ENCODE assay signal across 8 mouse cellular contexts in genomic region chr5:137131490-137131889, GRCm38 (mm10). TPM values are rescaled to one million over a fixed set of nuclear protein-coding genes. Genes with fewer than 3 reads are reported as not detected.
A peak's percentile ranks its signal among the peaks of the same experiment; 100 is the strongest.
DNase-seq lines count a peak whose midpoint lies in the region; ATAC-seq lines count a peak whose summit lies in the region.

No protein-coding gene starts in this region.

- H3K4me1 ChIP-seq in heart, embryonic 10.5 days, result peaks cover 11% of the 10 kb centered on the region
- H3K4me1 ChIP-seq in kidney, embryonic 14.5 days (ENCODE audit: control insufficient read depth, insufficient read depth, low read length), result no peaks in the 10 kb centered on the region

- H3K4me2 ChIP-seq in kidney, embryonic 14.5 days (replicated peaks; ENCODE audit: low read depth, low read length), result no peak overlapping the region

- peak; percentile 52 for DNase-seq in heart, adult 8-10 months (ENCODE audit: low spot score)
- DNase-seq in heart, embryonic 10.5 days (ENCODE audit: low spot score), result no peak
- DNase-seq in CD4-positive, CD25-positive, alpha-beta regulatory T cell, adult 2 months (ENCODE audit: low read depth, low spot score), result peak; percentile 76
- peak; percentile 81 for DNase-seq in adrenal gland, postnatal 10 days
- peak; percentile 53 for DNase-seq in embryo, embryonic 9.5 days (ENCODE audit: extremely low spot score)
- peak; percentile 54 for DNase-seq in lung, postnatal 36 days
- DNase-seq in telencephalon, adult 2 months (ENCODE audit: low read depth, low spot score), result peak; percentile 50

- 2% methylated on average over 3 of the region's 3 CpGs for WGBS in heart, embryonic 10.5 days
- 0% methylated on average over 3 of the region's 3 CpGs for WGBS in kidney, embryonic 14.5 days

- peaks cover 28% of the 10 kb centered on the region; the same call in 1 of the 2 replicates for H3K27me3 ChIP-seq in heart, embryonic 10.5 days (ENCODE audit: insufficient read depth, poor library complexity, severe bottlenecking)
- no peaks in the 10 kb centered on the region for H3K27me3 ChIP-seq in kidney, embryonic 14.5 days (ENCODE audit: control insufficient read depth, insufficient read depth, low read length)

- no peak overlapping the region for H3K9ac ChIP-seq in kidney, embryonic 14.5 days (ENCODE audit: low read depth, low read length)

- H3K36me3 ChIP-seq in heart, embryonic 10.5 days, result no peaks in the 10 kb centered on the region
- no peaks in the 10 kb centered on the region for H3K36me3 ChIP-seq in kidney, embryonic 14.5 days (ENCODE audit: control insufficient read depth, insufficient read depth, low read length)

- no peaks in the 10 kb centered on the region for H3K9me3 ChIP-seq in heart, embryonic 10.5 days
- no peaks in the 10 kb centered on the region; the same call in 1 of the 2 replicates for H3K9me3 ChIP-seq in kidney, embryonic 14.5 days (ENCODE audit: control insufficient read depth, low read length)

- H3K4me3 ChIP-seq in heart, embryonic 10.5 days, result no peak overlapping the region
- no peak overlapping the region for H3K4me3 ChIP-seq in kidney, embryonic 14.5 days (ENCODE audit: low read length)

- 0 out of 2 replicates have a peak, but pooled peaks have one; percentile 32 for ATAC-seq in kidney, embryonic 14.5 days (ENCODE audit: low FRiP score, low TSS enrichment)

- no peak overlapping the region for H3K27ac ChIP-seq in heart, embryonic 10.5 days
- no peak overlapping the region for H3K27ac ChIP-seq in kidney, embryonic 14.5 days (ENCODE audit: low read depth, low read length)

RNA-seq across cellular contexts. Expression of gene Trim56, which starts 15.5 kb away (rescaled TPM):
- 10 to 100 TPM; 20.2 to 22.1 (median 21.5) TPM for total RNA-seq in heart, adult 8-10 months (2022)
- polyA plus RNA-seq in heart, embryonic 10.5 days (2016; fragmentation: Nextera tagmentation; extraction: Ambion mirVana), result 6.4 and 7.4 TPM in 2 replicates
- 10 to 100 TPM; 26.5 to 32.5 TPM for total RNA-seq in adrenal gland, postnatal 10 days (2021)
- 9.7 TPM in 2 replicates for polyA plus RNA-seq in kidney, embryonic 14.5 days (2014; fragmentation: Nextera tagmentation; extraction: Ambion mirVana)

RNA-seq across cellular contexts. Expression of gene Muc3, which starts 17.6 kb away (rescaled TPM):
- not detected for total RNA-seq in heart, adult 8-10 months (2022)
- polyA plus RNA-seq in heart, embryonic 10.5 days (2016; fragmentation: Nextera tagmentation; extraction: Ambion mirVana), result not detected in 2 replicates
- not detected for total RNA-seq in adrenal gland, postnatal 10 days (2021)
- not detected in 2 replicates for polyA plus RNA-seq in kidney, embryonic 14.5 days (2014; fragmentation: Nextera tagmentation; extraction: Ambion mirVana)

RNA-seq across cellular contexts. Expression of gene Serpine1, which starts 59.4 kb away (rescaled TPM):
- total RNA-seq in heart, adult 8-10 months (2022), result 10 to 100 TPM; 33.2 to 59.2 (median 47.4) TPM
- 0.07 and 0.51 TPM in 2 replicates for polyA plus RNA-seq in heart, embryonic 10.5 days (2016; fragmentation: Nextera tagmentation; extraction: Ambion mirVana)
- total RNA-seq in adrenal gland, postnatal 10 days (2021), result 1 to 10 TPM; 1.4 to 4.6 TPM
- 0.26 and 0.32 TPM in 2 replicates for polyA plus RNA-seq in kidney, embryonic 14.5 days (2014; fragmentation: Nextera tagmentation; extraction: Ambion mirVana)

Comparison
In these comparisons a context has a peak if more than half of its experiments do, and no peak if none do; other contexts are left out.
1. RNA of gene Serpine1, which starts 59.4 kb away (total RNA-seq): 33.2 to 59.2 TPM in heart, adult 8-10 months; 1.4 to 4.6 TPM in adrenal gland, postnatal 10 days; every median in the first group is over 4 times any median in the second.